Mouse (Mus musculus) stomach, embryonic 14.5 days (tissue): Measurements from ENCODE around the gene Upk1a. TPM values are rescaled to one million over a fixed set of nuclear protein-coding genes. Genes with fewer than 3 reads are reported as not detected.

ENCODE experiments used
- ATAC-seq: fragments of 200-750 bp; cut with Nextera tagmentation; 2 replicates; pipeline ENCODE4 v1.8.0; 2017; ENCODE audit warnings: low read depth, moderate TSS enrichment; ENCODE audit not compliant: insufficient number of reproducible peaks, insufficient read depth, low FRiP score
- H3K27ac ChIP-seq: fragments of 300-500 bp; sonication (generic); 2 replicates; pipeline ENCODE4 v1.5.1; 2014; ENCODE audit warnings: mild to moderate bottlenecking, low read length, moderate library complexity, mixed read lengths
- H3K27me3 ChIP-seq: fragments of 300-500 bp; sonication (generic); 2 replicates; pipeline ENCODE4 v1.6.1; 2014; ENCODE audit warnings: low read length, control low read depth, mixed read lengths; ENCODE audit not compliant: control insufficient read depth, insufficient read depth
- H3K36me3 ChIP-seq: fragments of 300-500 bp; sonication (generic); 2 replicates; pipeline ENCODE4 v1.6.1; 2014; ENCODE audit warnings: mild to moderate bottlenecking, control low read depth, low read length, moderate library complexity, mixed read lengths; ENCODE audit not compliant: control insufficient read depth, insufficient read depth
- H3K4me1 ChIP-seq: fragments of 300-500 bp; sonication (generic); 2 replicates; pipeline ENCODE4 v1.6.1; 2014; ENCODE audit warnings: low read length, control low read depth, mixed read lengths; ENCODE audit not compliant: control insufficient read depth, insufficient read depth
- H3K4me2 ChIP-seq: fragments of 300-500 bp; sonication (generic); replicated peaks from 2 replicates; pipeline ENCODE4 v1.6.1; 2014; ENCODE audit warnings: low read depth, low read length, control low read depth
- H3K4me3 ChIP-seq: fragments of 300-500 bp; sonication (generic); 2 replicates; pipeline ENCODE4 v1.5.1; 2014; ENCODE audit warnings: low read depth, low read length, control low read depth
- H3K9ac ChIP-seq: fragments of 300-500 bp; sonication (generic); replicated peaks from 2 replicates; pipeline ENCODE4 v1.6.1; 2014; ENCODE audit warnings: low read depth, mild to moderate bottlenecking, control low read depth, low read length, moderate library complexity, mixed read lengths
- H3K9me3 ChIP-seq: fragments of 300-500 bp; sonication (generic); 2 replicates; pipeline ENCODE4 v1.6.1; 2016; ENCODE audit warnings: low read depth, low read length, control low read depth; ENCODE audit not compliant: control insufficient read depth
- WGBS: fragments of 180-500 bp; shearing (Covaris S2); extraction: QIAGEN DNeasy Blood & Tissue Kit; methylation state at CpG from one replicate; pipeline ENCODE4 v1.1.7; 2014; 5-methylcytosine and 5-hydroxymethylcytosine counted together
- polyA plus RNA-seq: library from polyadenylated mRNA; unstranded; fragments of >200 nt; fragmentation: Nextera tagmentation; extraction: Ambion mirVana; gene quantifications from 2 replicates; pipeline ENCODE4 v1.2.1, GENCODE M21; 2014

Upk1a gene
- polyA plus RNA-seq, 1 experiment from 2014 or later, result 6.6 TPM

- Histone ChIP-seq H3K4me2 (no peak overlapping the region), H3K4me3 (no peak overlapping the region), H3K4me1 (peaks cover 3% of the 10 kb centered on the region; the same call in 1 of the 2 replicates), H3K27me3 (no peaks in the 10 kb centered on the region), H3K36me3 (no peaks in the 10 kb centered on the region), H3K9ac (no peak overlapping the region), H3K27ac (no peak overlapping the region), H3K9me3 (no peaks in the 10 kb centered on the region)
- no peak for ATAC-seq
- WGBS, result 64% methylated on average over 5 of the region's 5 CpGs
Measured at GRCm38 (mm10) chr7:30596811-30597210, 15.8 kb downstream of the Upk1a start.

- ATAC-seq, result no peak
- WGBS, result 77% methylated on average over 5 of the region's 5 CpGs
- no peaks in the 10 kb centered on the region for H3K27me3 ChIP-seq
Measured at GRCm38 (mm10) chr7:30596093-30596492, 16.6 kb downstream of the Upk1a start.

DNA sequence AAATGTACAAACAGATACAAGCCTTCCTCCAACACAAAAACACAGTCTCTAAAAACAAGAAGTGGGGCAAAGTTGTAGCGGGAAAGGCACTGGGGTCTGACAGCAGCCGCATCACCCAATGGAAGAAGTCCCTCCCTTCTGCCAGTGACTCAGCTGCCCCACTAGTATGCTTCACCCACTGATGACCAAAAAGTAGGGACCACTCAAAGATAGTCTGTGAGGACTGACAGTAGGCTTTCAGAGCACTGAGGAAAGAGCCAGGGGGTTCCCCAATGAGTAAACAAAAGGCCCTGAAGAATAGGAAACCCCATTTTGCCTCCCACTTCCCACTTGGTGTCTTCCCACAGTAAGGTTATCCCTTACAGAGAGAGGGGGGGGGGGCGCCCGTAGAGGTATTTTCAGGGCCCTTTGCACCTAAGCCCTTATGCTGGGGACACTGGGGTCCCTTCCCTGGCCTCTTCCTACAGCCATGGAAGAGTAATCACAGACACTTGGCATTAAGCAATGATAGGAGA lies 18.1 kb downstream of the Upk1a start:
- ATAC-seq, result no peak
- H3K4me1 ChIP-seq, result peaks cover 5% of the 10 kb centered on the region; the same call in 1 of the 2 replicates
- no peaks in the 10 kb centered on the region for H3K27me3 ChIP-seq
- H3K27ac ChIP-seq, result no peak overlapping the region
- no peak overlapping the region for H3K9ac ChIP-seq
- no peak overlapping the region for H3K4me3 ChIP-seq
- WGBS, result 68% methylated on average over 4 of the region's 4 CpGs
- H3K4me2 ChIP-seq, result no peak overlapping the region
- H3K36me3 ChIP-seq, result no peaks in the 10 kb centered on the region
- no peaks in the 10 kb centered on the region for H3K9me3 ChIP-seq

More at GRCm38 (mm10) chr7:30596093-30596492, 16.6 kb downstream of the Upk1a start:
- Histone ChIP-seq H3K9me3 (no peaks in the 10 kb centered on the region), H3K36me3 (no peaks in the 10 kb centered on the region), H3K4me2 (no peak overlapping the region), H3K4me1 (peaks cover 3% of the 10 kb centered on the region; the same call in 1 of the 2 replicates), H3K4me3 (no peak overlapping the region), H3K9ac (no peak overlapping the region), H3K27ac (no peak overlapping the region)

- Histone ChIP-seq H3K9ac (no peak overlapping the region), H3K36me3 (no peaks in the 10 kb centered on the region), H3K9me3 (no peaks in the 10 kb centered on the region), H3K4me2 (no peak overlapping the region), H3K4me1 (peaks cover 5% of the 10 kb centered on the region; the same call in 1 of the 2 replicates), H3K4me3 (no peak overlapping the region), H3K27me3 (no peaks in the 10 kb centered on the region), H3K27ac (no peak overlapping the region)
- ATAC-seq, result no peak
- WGBS, result 76% methylated on average over 10 of the region's 10 CpGs
Measured at GRCm38 (mm10) chr7:30593579-30594509, 18.8 kb downstream of the Upk1a start.

DNA sequence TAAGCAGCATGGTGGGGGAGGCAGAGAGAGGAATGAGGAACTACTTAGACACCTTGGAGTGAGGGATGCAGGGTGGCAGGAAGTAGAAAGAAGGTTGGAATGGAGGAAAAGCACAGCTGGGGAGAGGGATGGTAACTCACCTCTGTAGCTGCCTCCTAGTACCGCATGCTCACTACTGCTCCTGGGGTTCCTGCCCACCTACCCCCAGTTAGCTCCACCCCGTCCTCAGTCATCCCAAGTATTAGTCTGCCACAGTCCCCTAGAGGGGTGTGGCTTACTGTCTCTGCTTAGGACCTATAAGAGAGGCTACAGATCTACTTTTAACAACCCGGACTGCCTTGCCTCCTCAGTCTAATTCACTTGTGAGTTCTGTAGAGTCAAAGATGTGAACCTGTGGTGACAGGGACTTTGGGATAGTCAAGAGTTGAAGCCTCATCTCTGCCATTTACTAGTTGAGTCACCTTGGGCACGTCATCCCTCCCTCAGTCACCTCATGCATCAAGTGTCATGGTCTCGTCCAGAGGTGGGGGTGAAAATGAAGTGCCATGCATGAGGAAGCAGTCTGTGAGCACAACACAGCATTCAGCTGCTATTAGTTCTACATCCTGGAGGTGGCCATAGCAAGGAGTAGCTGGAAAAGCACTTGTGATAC lies 19.7 kb downstream of the Upk1a start:
- Histone ChIP-seq H3K4me3 (no peak overlapping the region), H3K27ac (no peak overlapping the region), H3K4me1 (peaks cover 5% of the 10 kb centered on the region; the same call in 1 of the 2 replicates), H3K4me2 (no peak overlapping the region), H3K9ac (no peak overlapping the region), H3K27me3 (no peaks in the 10 kb centered on the region), H3K9me3 (no peaks in the 10 kb centered on the region), H3K36me3 (no peaks in the 10 kb centered on the region)
- no peak for ATAC-seq
- WGBS, result 45% methylated on average over 5 of the region's 5 CpGs

DNA sequence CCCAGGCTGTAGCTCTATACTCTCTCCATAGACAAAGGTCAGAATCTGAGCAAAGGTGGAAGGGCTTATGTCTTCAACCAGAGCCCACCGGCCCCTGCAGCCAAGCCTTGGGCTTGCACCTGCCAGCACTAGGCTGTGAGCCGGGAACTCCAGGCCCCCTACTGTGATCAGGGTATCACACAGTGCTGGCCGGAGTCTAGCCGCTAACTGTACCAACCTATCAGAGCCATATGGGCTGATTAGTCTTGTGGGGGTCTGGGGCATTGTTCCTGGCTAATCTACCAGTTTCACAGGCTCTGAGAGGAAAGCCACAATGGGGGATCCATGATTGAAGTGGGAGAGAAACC lies 21.1 kb downstream of the Upk1a start:
- ATAC-seq, result no peak
- peaks cover 1% of the 10 kb centered on the region; the same call in 1 of the 2 replicates for H3K36me3 ChIP-seq
- H3K4me3 ChIP-seq, result no peak overlapping the region
- no peak overlapping the region for H3K4me2 ChIP-seq
- WGBS, result 68% methylated on average over 4 of the region's 4 CpGs
- H3K9me3 ChIP-seq, result no peaks in the 10 kb centered on the region
- peaks cover 15% of the 10 kb centered on the region; the same call in 1 of the 2 replicates for H3K4me1 ChIP-seq
- no peak overlapping the region for H3K27ac ChIP-seq
- H3K9ac ChIP-seq, result no peak overlapping the region
- no peaks in the 10 kb centered on the region for H3K27me3 ChIP-seq

DNA sequence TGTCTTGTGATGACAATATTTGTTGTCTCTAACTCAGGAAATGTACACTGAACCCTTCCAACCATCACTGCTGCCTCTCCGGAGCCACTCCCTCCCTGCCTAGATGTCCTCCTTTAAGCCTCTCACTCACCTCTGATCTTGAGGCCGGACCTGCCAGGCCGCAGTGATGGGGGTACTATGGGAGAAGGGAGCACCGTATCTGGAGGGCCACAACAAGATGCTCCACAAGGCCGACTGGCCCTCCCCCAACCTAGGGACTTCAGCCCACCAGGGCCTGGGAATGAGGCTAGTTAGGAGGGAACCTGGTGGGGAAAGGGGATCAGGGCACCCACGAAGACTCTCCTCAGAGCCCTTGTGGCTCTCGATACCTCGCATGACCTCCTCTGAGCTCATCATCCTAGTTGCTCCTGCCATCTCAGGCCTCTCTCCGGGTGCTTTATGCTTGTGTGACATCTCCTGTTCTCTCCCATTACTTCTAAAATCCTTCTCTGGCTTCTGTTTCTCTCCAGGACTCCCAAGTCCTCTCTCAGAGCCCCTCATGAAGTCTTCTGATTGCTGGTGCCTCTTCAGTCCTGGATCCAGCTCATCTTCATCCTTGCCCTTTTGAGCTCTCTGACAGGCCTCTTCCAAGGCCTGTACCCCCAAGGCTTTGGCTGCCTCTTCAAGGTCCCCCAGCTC lies 21.6 kb downstream of the Upk1a start:
- WGBS, result 84% methylated on average over 9 of the region's 9 CpGs
- no peak overlapping the region for H3K27ac ChIP-seq
- no peak overlapping the region for H3K9ac ChIP-seq
- no peaks in the 10 kb centered on the region for H3K9me3 ChIP-seq
- peaks cover 6% of the 10 kb centered on the region for H3K36me3 ChIP-seq
- H3K4me1 ChIP-seq, result peaks cover 17% of the 10 kb centered on the region; the same call in 1 of the 2 replicates
- ATAC-seq, result no peak
- H3K27me3 ChIP-seq, result no peaks in the 10 kb centered on the region
- no peak overlapping the region for H3K4me2 ChIP-seq
- H3K4me3 ChIP-seq, result no peak overlapping the region
